Mouse (Mus musculus) megakaryocyte, embryonic 14.5 days (primary cell): ENCODE results near the gene 6030468B19Rik.

ENCODE experiments used
- FLI1 ChIP-seq: IDR thresholded peaks from 2 replicates; pipeline ENCODE4 v1.6.1; 2012; ENCODE audit warnings: low read length, inconsistent platforms, mixed read lengths
- GATA1 ChIP-seq: IDR thresholded peaks from 3 replicates; pipeline ENCODE4 v1.6.1; 2012; ENCODE audit warnings: mixed read lengths, low read length, inconsistent platforms, borderline replicate concordance

DNA sequence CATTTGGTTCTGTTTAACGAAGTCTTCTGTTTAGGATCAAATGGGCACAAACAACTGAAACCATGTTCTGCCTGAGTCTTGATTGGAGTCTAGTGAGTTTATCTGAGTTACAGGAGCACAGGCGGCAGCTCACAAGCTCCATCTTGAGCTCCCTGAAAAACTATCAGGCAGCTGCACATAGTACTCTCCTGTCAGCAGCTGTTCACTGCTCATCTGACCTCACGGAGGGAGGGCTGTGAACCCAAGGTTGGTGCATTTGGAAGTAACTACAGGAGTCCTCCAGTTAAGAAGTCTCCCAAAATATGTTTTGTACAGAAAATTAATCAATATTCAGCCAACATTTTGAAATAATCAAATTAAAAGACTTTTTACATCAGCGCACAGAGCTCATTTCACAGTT, 48.8 kb upstream of the 6030468B19Rik start:
- TF ChIP-seq GATA1 (no peak), FLI1 (no peak)
